Mouse (Mus musculus): ENCODE measurements around the gene Fndc11. TPM values are rescaled to one million over a fixed set of nuclear protein-coding genes. Genes with fewer than 3 reads are reported as not detected.

Gene Fndc11
- polyA plus RNA-seq, 1 experiment from 2014 or later, result 0.23 TPM

- Histone ChIP-seq H3K4me1 (peaks cover 9% of the 10 kb centered on the region), H3K36me3 (no peaks in the 10 kb centered on the region), H3K27ac (replicated peaks) (no peak overlapping the region), H3K9me3 (replicated peaks) (no peaks in the 10 kb centered on the region), H3K4me2 (replicated peaks) (no peak overlapping the region), H3K4me3 (replicated peaks) (no peak overlapping the region), H3K9ac (no peak overlapping the region), H3K27me3 (no peaks in the 10 kb centered on the region)
- WGBS, result 72% methylated on average over 3 of the region's 3 CpGs
- ATAC-seq (ENCODE audit: insufficient number of reproducible peaks, low FRiP score, low TSS enrichment, low read depth), result no peak
Observed at GRCm38 (mm10) chr2:181193044-181193443, 26.8 kb upstream of the Fndc11 start.

DNA sequence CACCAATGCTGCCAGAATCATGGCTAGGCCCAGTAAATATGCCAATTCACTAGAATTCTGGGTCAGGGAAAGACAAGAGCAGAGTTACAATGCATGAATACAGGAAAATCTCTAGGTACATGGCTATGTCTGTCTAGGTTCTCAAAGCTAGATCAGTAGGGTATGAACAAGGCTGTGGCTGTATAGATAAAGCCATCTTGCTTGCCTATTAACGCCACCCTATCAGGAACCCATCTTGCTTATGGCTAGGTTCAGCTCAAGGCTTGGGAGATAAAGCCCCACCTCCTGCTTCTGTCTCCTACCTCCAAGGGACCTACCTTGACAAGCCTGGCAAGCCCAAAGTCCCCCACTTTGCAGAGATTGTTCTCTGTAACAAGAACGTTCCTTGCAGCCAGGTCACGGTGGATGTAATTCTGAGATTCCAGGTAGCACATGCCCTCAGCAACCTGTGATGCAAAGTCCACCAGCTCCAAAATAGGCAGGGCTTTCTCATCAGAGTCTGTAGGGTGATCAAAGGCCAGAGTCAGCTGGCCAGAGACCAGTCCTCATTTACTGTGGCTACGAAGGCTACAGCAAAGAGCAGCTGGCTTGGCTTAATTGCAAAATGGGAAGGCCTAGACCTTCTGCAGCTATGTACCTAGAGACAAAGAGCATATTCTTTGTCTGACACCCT, 23.0 kb upstream of the Fndc11 start:
- no peaks in the 10 kb centered on the region for H3K4me1 ChIP-seq
- no peak overlapping the region for H3K9ac ChIP-seq
- no peaks in the 10 kb centered on the region for H3K36me3 ChIP-seq
- no peak for ATAC-seq (ENCODE audit: insufficient number of reproducible peaks, low FRiP score, low TSS enrichment, low read depth)
- H3K4me2 ChIP-seq (replicated peaks), result no peak overlapping the region
- no peaks in the 10 kb centered on the region for H3K9me3 ChIP-seq (replicated peaks)
- WGBS, result 87% methylated on average over 4 of the region's 4 CpGs
- H3K27ac ChIP-seq (replicated peaks), result no peak overlapping the region
- H3K27me3 ChIP-seq, result 0 out of 2 replicates have a peak, but pooled peaks cover 4% of the 10 kb centered on the region
- H3K4me3 ChIP-seq (replicated peaks), result no peak overlapping the region

DNA sequence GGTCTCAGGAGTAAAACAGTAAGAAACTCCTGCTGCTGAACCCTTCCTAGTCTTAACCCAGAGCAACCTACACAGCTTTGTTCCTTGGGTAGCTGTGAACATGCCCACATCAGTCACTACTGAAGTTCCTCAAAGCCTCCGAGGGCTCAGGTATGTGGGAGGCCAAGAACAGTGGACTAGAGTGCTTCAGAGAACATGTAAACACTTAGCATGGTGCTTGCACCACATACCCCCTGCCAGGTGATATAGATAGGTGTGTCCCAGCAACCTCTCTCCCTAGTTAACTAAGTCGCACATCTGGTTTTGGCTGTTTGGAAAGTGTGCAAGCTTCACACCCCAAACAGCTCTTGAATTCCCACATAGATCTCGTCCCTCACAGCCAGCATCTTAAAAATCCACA, 18.2 kb upstream of the Fndc11 start:
- ATAC-seq (ENCODE audit: insufficient number of reproducible peaks, low FRiP score, low TSS enrichment, low read depth), result no peak
- Histone ChIP-seq H3K9ac (no peak overlapping the region), H3K36me3 (no peaks in the 10 kb centered on the region), H3K9me3 (replicated peaks) (no peaks in the 10 kb centered on the region), H3K4me1 (no peaks in the 10 kb centered on the region), H3K4me3 (replicated peaks) (no peak overlapping the region), H3K27ac (replicated peaks) (no peak overlapping the region), H3K27me3 (0 out of 2 replicates have a peak, but pooled peaks cover 4% of the 10 kb centered on the region), H3K4me2 (replicated peaks) (no peak overlapping the region)
- 61% methylated on average over 3 of the region's 3 CpGs for WGBS

DNA sequence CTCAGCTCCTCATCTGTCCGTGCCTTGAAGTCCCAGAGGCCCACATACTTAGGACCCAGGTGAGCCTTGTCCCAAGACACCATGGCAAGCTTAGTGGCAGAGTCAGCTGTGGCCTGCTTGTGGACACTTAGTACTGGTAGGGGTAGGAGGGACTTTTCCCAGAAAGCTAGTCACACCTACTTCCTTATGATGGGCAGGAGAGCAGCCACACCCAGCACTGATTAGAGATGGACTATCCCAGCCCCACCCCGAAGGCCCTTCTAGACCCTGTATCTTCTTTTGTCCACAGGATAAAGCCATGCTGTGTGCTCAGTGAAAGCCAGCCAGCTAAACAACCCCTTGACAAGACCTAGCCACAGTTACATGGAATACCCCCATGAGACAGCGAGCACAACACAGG, 17.4 kb upstream of the Fndc11 start, which contains the start of gene Ptk6:
TSS of gene Ptk6 (minus strand) at position 368 of the 400 bp plus-strand sequence.
- no peak within 1 kb of the TSS for H3K27ac ChIP-seq (replicated peaks)
- no peak for ATAC-seq (ENCODE audit: insufficient number of reproducible peaks, low FRiP score, low TSS enrichment, low read depth)
- no peaks in the 10 kb centered on the region for H3K9me3 ChIP-seq (replicated peaks)
- H3K27me3 ChIP-seq, result 0 out of 2 replicates have a peak, but pooled peaks cover 4% of the 10 kb centered on the region
- H3K9ac ChIP-seq, result no peak within 1 kb of the TSS
- H3K36me3 ChIP-seq, result no peaks in the 10 kb centered on the region
- H3K4me2 ChIP-seq (replicated peaks), result no peak within 1 kb of the TSS
- H3K4me3 ChIP-seq (replicated peaks), result no peak within 1 kb of the TSS
- no peaks in the 10 kb centered on the region for H3K4me1 ChIP-seq
- 83% methylated on average over 3 of the region's 3 CpGs for WGBS

DNA sequence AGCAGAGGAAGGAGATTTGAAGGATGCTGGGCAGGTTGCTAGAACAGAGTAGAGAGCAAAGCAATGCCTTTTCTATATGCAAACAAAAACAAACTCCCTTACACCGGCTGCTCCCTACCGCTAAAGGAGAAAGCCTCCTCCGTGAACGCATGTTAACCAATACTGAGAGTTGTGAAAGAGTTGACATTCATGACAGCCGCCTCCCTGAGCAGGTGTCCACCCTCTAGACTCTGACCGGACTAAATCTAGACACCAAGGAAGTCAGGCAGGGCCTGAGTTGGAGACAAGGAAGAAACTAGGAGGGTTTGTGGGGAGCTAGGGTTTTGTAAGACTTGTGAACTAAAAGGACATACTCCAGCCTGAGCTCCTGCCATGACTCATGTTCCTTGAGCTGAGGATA, 16.9 kb upstream of the Fndc11 start:
- WGBS, result 72% methylated on average over 6 of the region's 6 CpGs
- no peak for ATAC-seq (ENCODE audit: insufficient number of reproducible peaks, low FRiP score, low TSS enrichment, low read depth)
- H3K27me3 ChIP-seq, result 0 out of 2 replicates have a peak, but pooled peaks cover 4% of the 10 kb centered on the region
- no peak overlapping the region for H3K9ac ChIP-seq
- H3K9me3 ChIP-seq (replicated peaks), result no peaks in the 10 kb centered on the region
- no peaks in the 10 kb centered on the region for H3K36me3 ChIP-seq
- no peak overlapping the region for H3K4me2 ChIP-seq (replicated peaks)
- H3K4me3 ChIP-seq (replicated peaks), result no peak overlapping the region
- no peaks in the 10 kb centered on the region for H3K4me1 ChIP-seq
- no peak overlapping the region for H3K27ac ChIP-seq (replicated peaks)

DNA sequence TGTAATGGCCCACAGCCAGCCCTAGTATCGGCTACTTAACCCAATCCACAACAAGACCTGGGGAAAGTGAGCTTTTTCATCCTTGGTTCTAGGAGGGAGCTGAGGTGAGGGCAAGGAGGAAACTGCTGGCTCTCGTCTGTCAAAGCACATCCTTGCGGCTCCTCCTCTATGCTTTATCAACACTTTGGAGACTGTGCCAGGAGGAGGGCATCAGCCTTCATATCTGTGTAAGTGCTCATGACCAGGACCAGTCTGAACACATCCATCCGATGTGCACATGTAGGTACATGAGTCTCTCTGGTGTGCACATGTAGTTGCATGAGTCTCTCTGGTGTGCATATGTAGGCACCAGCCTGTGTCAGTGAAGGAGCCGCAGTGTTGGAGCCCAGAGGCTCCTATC, 14.1 kb upstream of the Fndc11 start:
- Histone ChIP-seq H3K4me1 (no peaks in the 10 kb centered on the region), H3K9me3 (replicated peaks) (no peaks in the 10 kb centered on the region), H3K4me3 (replicated peaks) (no peak overlapping the region), H3K9ac (no peak overlapping the region), H3K27ac (replicated peaks) (no peak overlapping the region), H3K27me3 (no peaks in the 10 kb centered on the region), H3K4me2 (replicated peaks) (no peak overlapping the region), H3K36me3 (no peaks in the 10 kb centered on the region)
- ATAC-seq (ENCODE audit: insufficient number of reproducible peaks, low FRiP score, low TSS enrichment, low read depth), result no peak
- WGBS, result 79% methylated on average over 5 of the region's 5 CpGs

- Histone ChIP-seq H3K27ac (replicated peaks) (no peak overlapping the region), H3K4me2 (replicated peaks) (no peak overlapping the region), H3K9me3 (replicated peaks) (no peaks in the 10 kb centered on the region), H3K4me1 (no peaks in the 10 kb centered on the region), H3K4me3 (replicated peaks) (no peak overlapping the region), H3K9ac (no peak overlapping the region), H3K36me3 (no peaks in the 10 kb centered on the region), H3K27me3 (peaks cover 3% of the 10 kb centered on the region)
- 75% methylated on average over 9 of the region's 9 CpGs for WGBS
- ATAC-seq (ENCODE audit: insufficient number of reproducible peaks, low FRiP score, low TSS enrichment, low read depth), result no peak
Observed at GRCm38 (mm10) chr2:181206118-181206517, 13.7 kb upstream of the Fndc11 start.

- WGBS, result 2% methylated on average over 34 of the region's 34 CpGs
- no peak for ATAC-seq (ENCODE audit: insufficient number of reproducible peaks, low FRiP score, low TSS enrichment, low read depth)
- no peaks in the 10 kb centered on the region for H3K36me3 ChIP-seq
- H3K27ac ChIP-seq (replicated peaks), result no peak overlapping the region
- peaks cover 42% of the 10 kb centered on the region for H3K27me3 ChIP-seq
- H3K4me3 ChIP-seq (replicated peaks), result peak overlapping the region; percentile 31
- no peak overlapping the region for H3K9ac ChIP-seq
- H3K4me1 ChIP-seq, result peaks cover 11% of the 10 kb centered on the region
- H3K4me2 ChIP-seq (replicated peaks), result peak overlapping the region; percentile 43
- no peaks in the 10 kb centered on the region for H3K9me3 ChIP-seq (replicated peaks)
Observed at GRCm38 (mm10) chr2:181212389-181213020, 7.3 kb upstream of the Fndc11 start.

GRCm38 (mm10) chr2:181213021-181213445, 6.8 kb upstream of the Fndc11 start, which contains the start of gene Srms:
TSS of gene Srms (minus strand) at chr2:181213185.
- no peaks in the 10 kb centered on the region for H3K9me3 ChIP-seq (replicated peaks)
- no peak within 1 kb of the TSS for H3K27ac ChIP-seq (replicated peaks)
- peaks cover 42% of the 10 kb centered on the region for H3K27me3 ChIP-seq
- peaks cover 11% of the 10 kb centered on the region for H3K4me1 ChIP-seq
- H3K36me3 ChIP-seq, result no peaks in the 10 kb centered on the region
- peak within 1 kb of the TSS; percentile 31 for H3K4me3 ChIP-seq (replicated peaks)
- peak; percentile 60; the same call in 1 of the 2 replicates for ATAC-seq (ENCODE audit: insufficient number of reproducible peaks, low FRiP score, low TSS enrichment, low read depth)
- 1% methylated on average over 17 of the region's 17 CpGs for WGBS
- H3K4me2 ChIP-seq (replicated peaks), result peak within 1 kb of the TSS; percentile 43
- no peak within 1 kb of the TSS for H3K9ac ChIP-seq

- H3K27ac ChIP-seq (replicated peaks), result no peak overlapping the region
- H3K36me3 ChIP-seq, result no peaks in the 10 kb centered on the region
- WGBS, result 90% methylated on average over 6 of the region's 6 CpGs
- H3K4me2 ChIP-seq (replicated peaks), result no peak overlapping the region
- H3K27me3 ChIP-seq, result peaks cover 40% of the 10 kb centered on the region
- no peak for ATAC-seq (ENCODE audit: insufficient number of reproducible peaks, low FRiP score, low TSS enrichment, low read depth)
- H3K9ac ChIP-seq, result no peak overlapping the region
- no peaks in the 10 kb centered on the region for H3K9me3 ChIP-seq (replicated peaks)
- no peak overlapping the region for H3K4me3 ChIP-seq (replicated peaks)
- H3K4me1 ChIP-seq, result peaks cover 24% of the 10 kb centered on the region
Observed at GRCm38 (mm10) chr2:181216037-181216436, 3.8 kb upstream of the Fndc11 start.

- Histone ChIP-seq H3K27me3 (peaks cover 10% of the 10 kb centered on the region), H3K36me3 (no peaks in the 10 kb centered on the region), H3K4me2 (replicated peaks) (no peak overlapping the region), H3K27ac (replicated peaks) (peak overlapping the region; percentile 34; the same call in 1 of the 2 replicates), H3K4me1 (peaks cover 13% of the 10 kb centered on the region), H3K4me3 (replicated peaks) (no peak overlapping the region), H3K9ac (no peak overlapping the region), H3K9me3 (replicated peaks) (no peaks in the 10 kb centered on the region)
- no peak for ATAC-seq (ENCODE audit: insufficient number of reproducible peaks, low FRiP score, low TSS enrichment, low read depth)
- 57% methylated on average over 5 of the region's 5 CpGs for WGBS
Observed at GRCm38 (mm10) chr2:181218881-181219485, 830 bp upstream of the Fndc11 start.
